Mouse (Mus musculus): ENCODE data around the gene Tmco3. TPM values are rescaled to one million over a fixed set of nuclear protein-coding genes. Genes with fewer than 3 reads are reported as not detected.
A peak's percentile ranks its signal among the peaks of the same experiment; 100 is the strongest.

Tmco3 gene
- polyA plus RNA-seq, 1 experiment, result 7.4 TPM

DNA sequence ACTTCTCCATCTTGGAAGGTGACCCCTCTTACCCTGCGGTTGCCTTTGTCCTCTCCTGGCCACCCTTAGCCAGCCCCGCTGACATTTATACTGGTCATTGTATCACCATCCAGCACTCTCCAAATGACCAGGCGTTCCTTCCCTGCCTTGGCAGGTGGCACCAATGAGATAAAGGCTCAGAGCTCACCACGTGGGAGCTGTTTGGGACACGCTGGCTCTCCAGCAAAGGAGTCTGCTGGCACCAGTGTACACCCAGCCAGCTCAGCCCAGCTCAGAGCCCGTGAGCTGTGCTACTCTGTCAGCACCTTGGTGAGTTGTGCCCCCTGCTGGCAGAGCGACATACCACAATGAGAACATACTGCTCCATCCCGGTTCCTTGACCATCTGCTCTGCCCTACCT lies 34.0 kb upstream of the Tmco3 start, which contains the start of gene Adprhl1:
Adprhl1 (minus strand) TSS at position 144 of the 400 bp plus-strand sequence.
- H3K27ac ChIP-seq (ENCODE audit: control insufficient read depth, insufficient read depth, low read depth, low read length, poor library complexity), result no peak within 1 kb of the TSS
- no peak within 1 kb of the TSS for H3K4me3 ChIP-seq (replicated peaks; ENCODE audit: control insufficient read depth, low read depth, low read length)
- TF ChIP-seq CTCF (IDR thresholded peaks at IDR 0.05; ENCODE audit: control insufficient read depth, insufficient read depth, low read length) (peak; percentile 79), POLR2A (IDR thresholded peaks at IDR 0.05; ENCODE audit: borderline replicate concordance, control insufficient read depth, low read depth, low read length) (no peak)
- H3K4me1 ChIP-seq (ENCODE audit: control insufficient read depth, insufficient read depth, low read length), result no peaks in the 10 kb centered on the region
- WGBS, result 29% methylated on average over 8 of the region's 8 CpGs

DNA sequence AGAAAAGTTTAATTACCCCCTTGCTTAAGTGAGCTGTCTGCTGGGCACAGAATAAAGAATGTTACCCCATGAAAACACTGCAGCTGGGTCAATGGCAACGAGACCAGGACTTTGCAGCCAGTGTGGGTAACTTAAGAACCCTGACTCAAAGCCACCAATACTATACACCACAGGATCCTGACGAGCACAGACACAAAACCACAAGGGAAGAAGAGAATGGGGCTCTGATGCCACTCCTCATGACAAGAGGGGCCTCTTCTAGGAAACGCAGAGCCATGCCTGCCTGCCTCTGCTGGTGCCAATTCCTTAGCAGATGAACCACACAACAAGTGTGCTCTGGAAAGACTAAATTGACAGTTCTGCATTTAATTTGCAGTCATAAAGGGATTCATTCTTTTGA lies 24.6 kb upstream of the Tmco3 start:
- Histone ChIP-seq H3K4me1 (ENCODE audit: control insufficient read depth, insufficient read depth, low read length) (no peaks in the 10 kb centered on the region), H3K4me3 (replicated peaks; ENCODE audit: control insufficient read depth, low read depth, low read length) (no peak overlapping the region), H3K27ac (ENCODE audit: control insufficient read depth, insufficient read depth, low read depth, low read length, poor library complexity) (no peak overlapping the region)
- TF ChIP-seq POLR2A (IDR thresholded peaks at IDR 0.05; ENCODE audit: borderline replicate concordance, control insufficient read depth, low read depth, low read length), result no peak
- TF ChIP-seq CTCF (IDR thresholded peaks at IDR 0.05; ENCODE audit: control insufficient read depth, insufficient read depth, low read length), result no peak
- 28% methylated on average over 3 of the region's 3 CpGs for WGBS

- TF ChIP-seq POLR2A (IDR thresholded peaks at IDR 0.05; ENCODE audit: borderline replicate concordance, control insufficient read depth, low read depth, low read length), result no peak
- WGBS, result 68% methylated on average over 2 of the region's 2 CpGs
- Histone ChIP-seq H3K4me3 (replicated peaks; ENCODE audit: control insufficient read depth, low read depth, low read length) (no peak overlapping the region), H3K4me1 (ENCODE audit: control insufficient read depth, insufficient read depth, low read length) (no peaks in the 10 kb centered on the region), H3K27ac (ENCODE audit: control insufficient read depth, insufficient read depth, low read depth, low read length, poor library complexity) (no peak overlapping the region)
Observed at GRCm38 (mm10) chr8:13267566-13267965, 20.4 kb upstream of the Tmco3 start.

GRCm38 (mm10) chr8:13272834-13273233 lies 15.2 kb upstream of the Tmco3 start:
- Histone ChIP-seq H3K4me3 (replicated peaks; ENCODE audit: control insufficient read depth, low read depth, low read length) (no peak overlapping the region), H3K4me1 (ENCODE audit: control insufficient read depth, insufficient read depth, low read length) (no peaks in the 10 kb centered on the region; the same call in 1 of the 2 replicates), H3K27ac (ENCODE audit: control insufficient read depth, insufficient read depth, low read depth, low read length, poor library complexity) (no peak overlapping the region)
- no peak for TF ChIP-seq CTCF (IDR thresholded peaks at IDR 0.05; ENCODE audit: control insufficient read depth, insufficient read depth, low read length)
- TF ChIP-seq POLR2A (IDR thresholded peaks at IDR 0.05; ENCODE audit: borderline replicate concordance, control insufficient read depth, low read depth, low read length), result no peak
- 83% methylated on average over 5 of the region's 5 CpGs for WGBS

GRCm38 (mm10) chr8:13276941-13277447 lies 11.0 kb upstream of the Tmco3 start:
- H3K27ac ChIP-seq (ENCODE audit: control insufficient read depth, insufficient read depth, low read depth, low read length, poor library complexity), result no peak overlapping the region
- WGBS, result 59% methylated on average over 5 of the region's 5 CpGs
- H3K4me1 ChIP-seq (ENCODE audit: control insufficient read depth, insufficient read depth, low read length), result no peaks in the 10 kb centered on the region; the same call in 1 of the 2 replicates
- no peak for TF ChIP-seq CTCF (IDR thresholded peaks at IDR 0.05; ENCODE audit: control insufficient read depth, insufficient read depth, low read length)
- no peak for TF ChIP-seq POLR2A (IDR thresholded peaks at IDR 0.05; ENCODE audit: borderline replicate concordance, control insufficient read depth, low read depth, low read length)
- H3K4me3 ChIP-seq (replicated peaks; ENCODE audit: control insufficient read depth, low read depth, low read length), result no peak overlapping the region

- H3K4me3 ChIP-seq (replicated peaks; ENCODE audit: control insufficient read depth, low read depth, low read length), result no peak overlapping the region
- H3K27ac ChIP-seq (ENCODE audit: control insufficient read depth, insufficient read depth, low read depth, low read length, poor library complexity), result no peak overlapping the region
- peaks cover 2% of the 10 kb centered on the region; the same call in 1 of the 2 replicates for H3K4me1 ChIP-seq (ENCODE audit: control insufficient read depth, insufficient read depth, low read length)
- 77% methylated on average over 1 of the region's 1 CpGs for WGBS
- TF ChIP-seq POLR2A (IDR thresholded peaks at IDR 0.05; ENCODE audit: borderline replicate concordance, control insufficient read depth, low read depth, low read length) (no peak), CTCF (IDR thresholded peaks at IDR 0.05; ENCODE audit: control insufficient read depth, insufficient read depth, low read length) (no peak)
Observed at GRCm38 (mm10) chr8:13283200-13283599, 4.8 kb upstream of the Tmco3 start.

GRCm38 (mm10) chr8:13287304-13287691 lies 692 bp upstream of the Tmco3 start:
- TF ChIP-seq POLR2A (IDR thresholded peaks at IDR 0.05; ENCODE audit: borderline replicate concordance, control insufficient read depth, low read depth, low read length) (peak; percentile 83), CTCF (IDR thresholded peaks at IDR 0.05; ENCODE audit: control insufficient read depth, insufficient read depth, low read length) (no peak)
- under 1% methylated on average over 34 of the region's 34 CpGs for WGBS
- peak overlapping the region; percentile 99 for H3K4me3 ChIP-seq (replicated peaks; ENCODE audit: control insufficient read depth, low read depth, low read length)
- H3K27ac ChIP-seq (ENCODE audit: control insufficient read depth, insufficient read depth, low read depth, low read length, poor library complexity), result peak overlapping the region; percentile 100
- peaks cover 2% of the 10 kb centered on the region; the same call in 1 of the 2 replicates for H3K4me1 ChIP-seq (ENCODE audit: control insufficient read depth, insufficient read depth, low read length)

- H3K4me3 ChIP-seq (replicated peaks; ENCODE audit: control insufficient read depth, low read depth, low read length), result no peak overlapping the region
- TF ChIP-seq CTCF (IDR thresholded peaks at IDR 0.05; ENCODE audit: control insufficient read depth, insufficient read depth, low read length), result no peak
- no peak for TF ChIP-seq POLR2A (IDR thresholded peaks at IDR 0.05; ENCODE audit: borderline replicate concordance, control insufficient read depth, low read depth, low read length)
- 7% methylated on average over 6 of the region's 6 CpGs for WGBS
- no peak overlapping the region for H3K27ac ChIP-seq (ENCODE audit: control insufficient read depth, insufficient read depth, low read depth, low read length, poor library complexity)
- peaks cover 2% of the 10 kb centered on the region; the same call in 1 of the 2 replicates for H3K4me1 ChIP-seq (ENCODE audit: control insufficient read depth, insufficient read depth, low read length)
Observed at GRCm38 (mm10) chr8:13288646-13289045, 656 bp downstream of the Tmco3 start.

DNA sequence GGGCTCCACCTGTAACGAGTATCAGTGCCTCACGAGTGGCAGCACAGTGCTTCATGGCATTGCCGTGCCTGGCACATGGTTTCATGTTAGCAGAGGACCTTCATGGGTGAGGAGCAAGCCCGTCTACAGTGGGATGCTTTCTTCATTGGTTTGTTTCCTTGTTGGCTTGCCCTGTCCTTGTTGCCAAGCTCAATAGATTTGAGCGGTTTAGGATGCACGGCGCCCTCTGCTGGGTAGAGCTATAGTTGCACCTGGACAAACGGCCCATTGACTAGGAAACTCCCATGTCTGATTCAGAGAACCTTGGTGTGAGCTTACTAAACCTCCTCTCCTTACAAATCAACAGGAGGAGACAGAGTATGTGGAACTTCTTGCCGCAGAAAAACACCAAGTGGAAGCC lies 4.4 kb downstream of the Tmco3 start:
- H3K27ac ChIP-seq (ENCODE audit: control insufficient read depth, insufficient read depth, low read depth, low read length, poor library complexity), result no peak overlapping the region
- WGBS, result 27% methylated on average over 9 of the region's 9 CpGs
- no peak overlapping the region for H3K4me3 ChIP-seq (replicated peaks; ENCODE audit: control insufficient read depth, low read depth, low read length)
- TF ChIP-seq CTCF (IDR thresholded peaks at IDR 0.05; ENCODE audit: control insufficient read depth, insufficient read depth, low read length), result peak; percentile 91
- no peak for TF ChIP-seq POLR2A (IDR thresholded peaks at IDR 0.05; ENCODE audit: borderline replicate concordance, control insufficient read depth, low read depth, low read length)
- no peaks in the 10 kb centered on the region for H3K4me1 ChIP-seq (ENCODE audit: control insufficient read depth, insufficient read depth, low read length)

Measured in bone marrow, adult 2 months (tissue).